Mouse (Mus musculus) adrenal gland, adult (tissue): ENCODE measurements at regions not wholly inside any gene's neighbourhood (a gene's known extent, or its start where the extent isn't known, plus 50 kb on each side); places are given as distances from the start of the nearest gene placed in this dataset.

ENCODE experiments used
- DNase-seq, 2 experiments: peaks; one replicate each; pipeline ENCODE4 v3.0.0; 2022 to 2023; ENCODE audit warnings: low spot score in 1 of 2; ENCODE audit not compliant: inconsistent age in 2 of 2

DNA sequence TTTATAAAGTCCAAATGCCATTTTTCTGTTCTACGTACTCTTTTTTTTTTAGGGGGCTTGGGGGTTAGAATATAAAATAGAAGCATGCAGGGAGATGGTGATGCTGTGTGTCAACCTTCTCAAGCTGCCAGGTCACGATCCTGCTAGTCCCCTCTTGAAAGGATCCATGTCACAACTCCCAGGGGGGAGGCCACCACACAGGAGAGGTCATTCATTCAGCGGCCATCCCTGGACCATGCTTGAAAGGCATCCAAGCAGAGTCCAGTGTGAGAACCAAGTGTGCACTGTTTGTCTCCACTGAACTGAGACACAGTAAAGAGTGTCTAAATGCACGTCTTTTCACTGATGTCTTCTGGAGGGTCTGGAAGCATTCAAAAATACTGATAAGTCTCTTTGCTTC lies 119.8 kb upstream of the N6amt1 start:
- DNase-seq: no peak

DNA sequence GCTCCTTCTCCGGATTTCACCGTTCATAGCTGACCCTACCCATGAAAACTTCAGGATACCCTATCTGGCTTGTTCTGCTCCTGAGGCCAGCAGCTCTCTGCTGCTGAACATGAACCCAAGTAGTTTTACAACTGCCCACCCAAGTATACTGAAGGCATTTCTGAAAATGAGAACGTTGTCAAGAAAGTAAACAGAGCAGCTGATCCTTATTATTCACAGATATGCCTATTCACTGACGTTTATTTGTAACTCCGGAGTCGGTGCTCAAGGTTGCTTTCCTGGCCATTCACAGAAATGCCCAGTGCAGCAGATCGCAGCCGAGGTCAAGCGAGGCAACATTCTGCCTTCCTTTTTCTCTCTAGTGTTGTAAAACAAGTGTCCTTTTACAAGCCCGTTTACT lies 128.4 kb upstream of the N6amt1 start:
- DNase-seq: peak in 1 of 2 experiments; percentile 50

GRCm38 (mm10) chr16:87225085-87225484 lies 128.9 kb upstream of the N6amt1 start:
- peak in 1 of 2 experiments; percentile 82 for DNase-seq

DNA sequence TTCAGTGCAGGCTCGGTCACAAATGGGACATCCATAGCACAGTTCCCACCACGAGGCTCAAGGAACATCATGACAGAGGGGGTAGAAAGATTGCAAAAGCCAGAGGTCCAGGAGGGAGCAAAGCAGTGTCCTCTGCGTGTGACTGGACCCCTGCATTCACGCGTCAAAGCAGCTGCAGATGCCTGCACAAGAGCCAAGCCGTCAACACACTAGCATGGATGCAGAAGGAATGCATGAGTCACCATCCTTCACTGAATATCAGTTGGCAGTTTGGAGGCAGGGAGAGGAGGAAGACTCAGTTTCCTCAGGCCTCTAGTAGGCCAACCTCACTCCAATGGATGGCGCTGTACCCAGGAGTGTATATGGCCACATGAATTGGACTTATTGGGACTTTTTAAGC lies 130.0 kb upstream of the N6amt1 start:
- DNase-seq: no peak

DNA sequence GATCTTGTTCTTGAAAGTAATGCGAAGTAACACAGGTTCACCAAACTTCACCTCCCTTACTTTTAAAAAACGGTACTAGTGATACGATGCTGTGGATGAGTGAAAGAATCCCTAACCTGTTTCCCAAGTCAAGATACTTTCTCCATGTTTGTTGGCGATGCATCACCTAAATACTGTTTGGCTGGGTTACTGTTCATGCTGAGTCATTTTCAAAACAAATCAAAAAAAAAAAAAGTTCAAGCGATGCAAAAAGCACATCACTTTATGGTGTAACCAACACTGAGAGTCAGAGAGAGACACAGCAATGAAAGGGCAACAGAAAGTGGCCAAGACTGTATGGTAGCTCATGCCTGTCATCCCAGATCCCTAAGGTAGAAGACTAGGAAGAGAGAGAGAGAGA lies 133.4 kb upstream of the N6amt1 start:
- DNase-seq: no peak

DNA sequence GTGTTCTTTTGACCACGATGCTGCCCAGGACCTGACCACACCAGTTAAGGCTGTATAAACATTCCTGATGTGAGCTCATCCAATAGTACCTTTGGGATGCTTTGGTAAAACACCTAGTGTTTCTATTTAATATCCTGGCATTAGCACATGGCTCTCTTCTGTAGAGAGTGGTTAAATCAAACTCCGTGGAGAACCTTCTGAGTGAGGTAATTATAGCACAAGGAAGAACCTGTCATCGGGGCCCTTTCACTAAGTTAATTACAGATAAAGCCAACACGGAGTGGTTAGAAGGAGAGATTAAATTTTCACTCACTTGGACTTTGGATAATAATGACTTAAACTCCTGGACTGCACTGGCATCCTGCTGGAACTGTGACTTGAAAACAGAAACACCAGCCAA lies 133.8 kb upstream of the N6amt1 start:
- no peak for DNase-seq

- DNase-seq: no peak
These were observed 146.1 kb upstream of the N6amt1 start for GRCm38 (mm10) chr16:87207875-87208274.

- DNase-seq: no peak
These were observed 163.5 kb upstream of the N6amt1 start for GRCm38 (mm10) chr16:87190471-87190870.

- no peak for DNase-seq
These were observed 165.2 kb upstream of the N6amt1 start for GRCm38 (mm10) chr16:87188737-87189136.

GRCm38 (mm10) chr16:87172395-87172794 lies 181.6 kb upstream of the N6amt1 start:
- no peak for DNase-seq

GRCm38 (mm10) chr16:87139301-87139700 lies 214.7 kb upstream of the N6amt1 start:
- no peak for DNase-seq

DNA sequence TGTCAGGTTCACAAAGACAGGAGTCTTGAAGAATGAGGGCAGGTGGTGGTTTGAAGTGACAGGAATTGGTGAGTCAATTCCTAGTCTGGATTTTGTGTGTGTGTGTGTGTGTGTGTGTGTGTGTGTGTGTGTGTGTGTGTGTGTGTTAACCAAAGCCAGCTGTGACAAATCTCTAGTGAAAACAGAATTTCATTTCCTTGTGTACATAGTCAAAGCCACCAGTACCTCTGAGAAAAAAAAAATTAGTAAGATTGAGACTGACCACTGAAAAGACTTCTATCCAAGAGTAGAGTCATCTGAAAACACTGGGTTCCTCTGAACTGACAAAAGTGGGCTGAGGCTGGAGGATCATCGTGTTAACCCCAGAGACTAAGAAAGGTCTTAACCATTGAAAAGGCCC lies 217.5 kb upstream of the N6amt1 start:
- DNase-seq: no peak

- DNase-seq: no peak
These were observed 219.5 kb upstream of the N6amt1 start for GRCm38 (mm10) chr16:87134452-87134851.

- DNase-seq: peak in 1 of 2 experiments; percentile 20
These were observed 220.1 kb upstream of the N6amt1 start for GRCm38 (mm10) chr16:87133874-87134273.

- DNase-seq: no peak
These were observed 221.9 kb upstream of the N6amt1 start for GRCm38 (mm10) chr16:87132082-87132481.

DNA sequence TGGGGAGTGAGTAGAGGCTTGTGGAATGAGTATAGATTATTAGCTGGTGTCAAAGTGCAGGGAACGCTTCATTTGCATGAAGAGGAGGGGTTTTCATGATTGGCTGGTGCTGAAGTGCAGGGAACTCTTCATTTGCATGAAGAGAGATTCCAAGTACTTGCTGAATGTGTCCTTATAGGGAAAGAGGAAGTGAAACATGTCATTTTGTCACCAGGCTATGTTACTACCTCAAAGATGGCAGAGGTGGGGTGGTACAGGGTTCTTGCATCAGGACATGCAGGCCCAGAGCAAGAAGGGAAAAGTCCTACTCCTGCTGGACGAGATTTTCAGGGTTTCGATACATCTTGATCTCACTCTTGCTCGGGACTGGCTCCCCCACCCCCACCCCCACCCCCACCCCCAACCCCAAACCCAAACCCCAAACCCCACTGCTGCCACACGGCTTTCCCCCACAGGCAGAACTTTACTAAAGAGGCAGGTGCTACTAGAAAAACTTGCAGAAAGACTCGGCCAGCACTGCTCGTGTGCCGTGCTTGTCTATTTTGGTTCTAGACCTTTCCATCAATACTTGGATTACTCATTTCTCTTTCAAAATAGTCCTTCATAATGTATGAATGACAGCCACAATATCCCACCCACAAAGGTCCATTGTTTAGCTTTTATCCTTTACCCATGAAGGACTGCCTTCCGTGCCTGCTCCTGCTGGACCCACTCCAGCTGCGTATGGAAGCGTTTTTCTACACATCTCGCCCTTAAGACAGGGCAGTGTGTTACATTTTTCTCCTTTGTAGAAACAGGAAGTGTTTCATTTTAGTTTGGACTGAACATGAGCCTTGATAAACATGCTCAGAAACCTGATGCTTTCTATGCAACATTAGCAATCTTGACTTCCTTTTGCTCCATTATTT lies 223.0 kb upstream of the N6amt1 start:
- DNase-seq: no peak

- no peak for DNase-seq
These were observed 225.0 kb upstream of the N6amt1 start for GRCm38 (mm10) chr16:87129021-87129420.

- peak in 1 of 2 experiments; percentile 28 for DNase-seq
These were observed 225.8 kb upstream of the N6amt1 start for GRCm38 (mm10) chr16:87128230-87128629.

GRCm38 (mm10) chr16:87124519-87124918 lies 229.5 kb upstream of the N6amt1 start:
- DNase-seq: no peak

DNA sequence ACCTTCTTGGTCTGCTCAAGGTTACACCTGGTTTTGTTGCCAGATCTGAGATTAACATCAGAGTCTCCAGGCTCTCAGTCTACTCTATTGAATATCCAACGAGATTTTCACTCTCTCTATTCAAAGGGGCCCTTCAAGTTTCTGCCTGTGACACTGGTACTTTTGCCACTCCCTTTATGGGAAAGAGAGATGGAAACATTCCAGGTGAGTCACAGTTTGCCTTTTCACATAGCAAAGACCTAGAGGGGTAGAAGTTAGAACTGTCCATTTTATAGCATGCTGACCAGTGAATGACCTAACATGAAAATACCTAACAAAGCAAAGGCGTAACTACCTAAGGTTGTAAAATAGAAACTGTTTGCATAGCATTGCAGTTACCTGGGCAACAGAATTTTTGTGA lies 250.4 kb upstream of the N6amt1 start:
- DNase-seq: no peak

GRCm38 (mm10) chr16:87102057-87102456 lies 251.9 kb upstream of the N6amt1 start:
- no peak for DNase-seq

- DNase-seq: peak in 1 of 2 experiments; percentile 36
These were observed 262.0 kb upstream of the N6amt1 start for GRCm38 (mm10) chr16:87092011-87092410.

GRCm38 (mm10) chr16:87089322-87089721 lies 264.7 kb upstream of the N6amt1 start:
- no peak for DNase-seq
